Mouse (Mus musculus) monocyte, adult 2 months (primary cell): ENCODE data around the gene Pou2af1.

Experiments used
- DNase-seq, 2 experiments: peaks; one replicate each; pipeline ENCODE4 v3.0.0; 2022; ENCODE audit warnings: low spot score in 2 of 2, low read depth in 1 of 2

Pou2af1 gene

GRCm38 (mm10) chr9:51225636-51226166, 12.2 kb downstream of the Pou2af1 start:
- DNase-seq: no peak

- DNase-seq: no peak
Measured at GRCm38 (mm10) chr9:51230701-51231389, 17.3 kb downstream of the Pou2af1 start.

GRCm38 (mm10) chr9:51232163-51232562, 18.7 kb downstream of the Pou2af1 start:
- no peak for DNase-seq

GRCm38 (mm10) chr9:51238741-51239385, 25.4 kb downstream of the Pou2af1 start:
- DNase-seq: no peak

GRCm38 (mm10) chr9:51256780-51257502, 43.4 kb downstream of the Pou2af1 start:
- no peak for DNase-seq

GRCm38 (mm10) chr9:51258426-51258825, 44.9 kb downstream of the Pou2af1 start:
- no peak for DNase-seq

GRCm38 (mm10) chr9:51268852-51269251, 55.3 kb downstream of the Pou2af1 start:
- no peak for DNase-seq

GRCm38 (mm10) chr9:51271073-51271472, 57.6 kb downstream of the Pou2af1 start:
- no peak for DNase-seq

GRCm38 (mm10) chr9:51272102-51272501, 58.6 kb downstream of the Pou2af1 start:
- DNase-seq: no peak

- DNase-seq: no peak
Measured at GRCm38 (mm10) chr9:51273581-51274154, 60.2 kb downstream of the Pou2af1 start.

GRCm38 (mm10) chr9:51274678-51275077, 61.2 kb downstream of the Pou2af1 start:
- DNase-seq: no peak

- DNase-seq: no peak
Measured at GRCm38 (mm10) chr9:51277834-51278498, 64.5 kb downstream of the Pou2af1 start.

GRCm38 (mm10) chr9:51278500-51279381, 65.2 kb downstream of the Pou2af1 start, which contains the start of gene Colca2:
TSS of gene Colca2 (minus strand) at chr9:51278569.
- DNase-seq: no peak

- DNase-seq: no peak
Measured at GRCm38 (mm10) chr9:51286079-51286478, 72.6 kb downstream of the Pou2af1 start.
